Mouse (Mus musculus) right cerebral cortex, postnatal 14 days (tissue): ENCODE measurements at regions not wholly inside any gene's neighbourhood (a gene's known extent, or its start where the extent isn't known, plus 50 kb on each side); places are given as distances from the start of the nearest gene placed in this dataset.

Source experiments
- DNase-seq: peaks from one replicate; pipeline ENCODE4 v3.0.0; 2022

- DNase-seq = no peak
These were observed 1251.6 kb downstream of the Basp1 start for GRCm38 (mm10) chr15:24161974-24162373.

GRCm38 (mm10) chr15:24157700-24158350, 1255.7 kb downstream of the Basp1 start:
- DNase-seq = no peak

GRCm38 (mm10) chr15:24154291-24154690, 1259.3 kb downstream of the Basp1 start:
- DNase-seq = no peak

- DNase-seq = no peak
These were observed 1289.3 kb downstream of the Basp1 start for GRCm38 (mm10) chr15:24124241-24124640.

GRCm38 (mm10) chr15:24086267-24086666, 1327.3 kb downstream of the Basp1 start:
- no peak for DNase-seq

- no peak for DNase-seq
These were observed 1360.4 kb downstream of the Basp1 start for GRCm38 (mm10) chr15:24053197-24053596.

GRCm38 (mm10) chr15:24040847-24041246, 1372.7 kb downstream of the Basp1 start:
- DNase-seq = no peak

GRCm38 (mm10) chr15:24039174-24039573, 1374.4 kb downstream of the Basp1 start:
- DNase-seq = peak; percentile 6

GRCm38 (mm10) chr15:24022137-24022536, 1391.4 kb downstream of the Basp1 start:
- no peak for DNase-seq

GRCm38 (mm10) chr15:24004711-24005110, 1408.9 kb downstream of the Basp1 start:
- no peak for DNase-seq

GRCm38 (mm10) chr15:23979506-23979905, 1430.7 kb downstream of the Cdh18 start:
- no peak for DNase-seq
